Mouse (Mus musculus) limb, embryonic 14.5 days (tissue): Measurements from ENCODE around the gene Rhbdl3. TPM values are rescaled to one million over a fixed set of nuclear protein-coding genes. Genes with fewer than 3 reads are reported as not detected.

Experiments
- ATAC-seq: fragments of 200-750 bp; cut with Nextera tagmentation; 2 replicates; pipeline ENCODE4 v1.8.0; 2017; ENCODE audit warnings: low read depth, moderate number of reproducible peaks, moderate TSS enrichment; ENCODE audit not compliant: low FRiP score
- DNase-seq: peaks from one replicate; pipeline ENCODE4 v3.0.0-alpha.2; 2015; ENCODE audit warnings: low spot score
- H3K27ac ChIP-seq: fragments of 300-500 bp; sonication (generic); replicated peaks from 2 replicates; pipeline ENCODE4 v1.5.1; 2014; ENCODE audit warnings: low read depth, mild to moderate bottlenecking, low read length, moderate library complexity, mixed read lengths
- H3K27me3 ChIP-seq: fragments of 300-500 bp; sonication (generic); 2 replicates; pipeline ENCODE4 v1.6.1; 2014; ENCODE audit warnings: low read length, mixed read lengths; ENCODE audit not compliant: control insufficient read depth, insufficient read depth
- H3K36me3 ChIP-seq: fragments of 300-500 bp; sonication (generic); 2 replicates; pipeline ENCODE4 v1.6.1; 2014; ENCODE audit warnings: mild to moderate bottlenecking, low read length, moderate library complexity, mixed read lengths; ENCODE audit not compliant: control insufficient read depth, insufficient read depth
- H3K4me1 ChIP-seq: fragments of 300-500 bp; sonication (generic); 2 replicates; pipeline ENCODE4 v1.6.1; 2014; ENCODE audit warnings: antibody characterized with exemption, low read length, mixed read lengths; ENCODE audit not compliant: control insufficient read depth, insufficient read depth
- H3K4me2 ChIP-seq: fragments of 300-500 bp; sonication (generic); replicated peaks from 2 replicates; pipeline ENCODE4 v1.6.1; 2014; ENCODE audit warnings: low read depth, mild to moderate bottlenecking, low read length, moderate library complexity; ENCODE audit not compliant: severe bottlenecking
- H3K4me3 ChIP-seq: fragments of 300-500 bp; sonication (generic); replicated peaks from 2 replicates; pipeline ENCODE4 v1.5.1; 2014; ENCODE audit warnings: low read length
- H3K9ac ChIP-seq: fragments of 300-500 bp; sonication (generic); 2 replicates; pipeline ENCODE4 v1.6.1; 2014; ENCODE audit warnings: mild to moderate bottlenecking, low read depth, low read length, moderate library complexity; ENCODE audit not compliant: severe bottlenecking
- H3K9me3 ChIP-seq: fragments of 300-500 bp; sonication (generic); 2 replicates; pipeline ENCODE4 v1.6.1; 2016; ENCODE audit warnings: low read length; ENCODE audit not compliant: control insufficient read depth
- POLR2A ChIP-seq: fragments of 200-500 bp; IDR thresholded peaks from 2 replicates; pipeline ENCODE4 v1.8.0; 2012; ENCODE audit warnings: inconsistent platforms, mild to moderate bottlenecking, moderate library complexity, borderline replicate concordance; ENCODE audit not compliant: insufficient read depth, insufficient read length; ENCODE audit errors: extremely low read depth
- WGBS: fragments of 180-500 bp; shearing (Covaris S2); extraction: QIAGEN DNeasy Blood & Tissue Kit; methylation state at CpG from one replicate; pipeline ENCODE4 v1.1.7; 2014; 5-methylcytosine and 5-hydroxymethylcytosine counted together
- polyA plus RNA-seq, 2 experiments: library from polyadenylated mRNA; depleted of rRNA in 1 of 2; stranded (reverse) in 1 of 2; unstranded in 1 of 2; fragments of >200 nt; fragmentation: Nextera tagmentation in 1 of 2; extraction: Ambion mirVana in 1 of 2; gene quantifications; 2 replicates each; pipeline versions ENCODE4 v1.2.1 to v1.2.3; 2012 to 2014

Gene Rhbdl3
- polyA plus RNA-seq, 2 experiments, result 4.8 to 6.0 TPM

DNA sequence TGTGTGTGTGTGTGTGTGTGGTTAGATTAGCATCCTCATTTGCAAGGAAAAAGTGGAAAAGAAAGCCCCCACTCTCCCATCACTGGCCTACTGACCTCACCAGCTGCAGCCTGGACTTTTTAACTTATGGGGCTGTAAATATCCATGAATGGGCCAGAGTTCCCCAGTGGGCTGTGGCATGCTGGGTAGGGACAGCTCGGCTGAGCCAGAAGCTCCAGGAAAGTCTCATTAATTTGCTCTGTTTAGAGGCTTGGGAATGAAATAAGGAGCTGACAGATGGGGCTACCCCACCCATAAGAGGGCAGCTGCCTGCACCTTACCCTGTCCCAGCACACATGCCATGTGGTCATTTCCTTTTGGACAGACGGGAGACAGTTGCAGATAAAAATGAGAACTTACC lies 11.3 kb downstream of the Rhbdl3 start:
- Histone ChIP-seq H3K9me3 (no peaks in the 10 kb centered on the region), H3K27ac (no peak overlapping the region), H3K9ac (no peak overlapping the region), H3K27me3 (no peaks in the 10 kb centered on the region), H3K4me1 (no peaks in the 10 kb centered on the region), H3K4me3 (no peak overlapping the region), H3K4me2 (no peak overlapping the region), H3K36me3 (no peaks in the 10 kb centered on the region)
- ATAC-seq (no peak), DNase-seq (no peak)
- WGBS, result 41% methylated on average over 2 of the region's 2 CpGs
- TF ChIP-seq POLR2A, result no peak

DNA sequence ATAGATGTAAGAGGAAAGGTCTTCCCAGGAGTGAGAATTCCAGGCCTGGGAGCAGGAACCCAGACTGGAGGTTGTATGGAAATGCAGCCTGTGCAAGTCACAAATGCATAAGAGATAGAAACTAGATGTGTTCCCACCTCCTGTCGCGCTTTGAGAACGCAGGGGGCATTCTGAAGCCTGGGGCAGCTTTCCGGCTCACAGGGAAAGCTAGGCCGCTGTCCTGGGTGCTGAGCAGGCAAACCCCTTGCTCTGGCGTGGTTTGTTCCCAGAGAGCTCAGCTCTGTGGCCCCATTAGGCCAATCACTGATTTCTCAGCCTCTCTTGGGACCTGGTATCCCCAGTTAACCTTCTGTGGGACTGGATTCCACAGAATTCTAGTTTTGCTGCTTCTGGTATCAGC lies 11.9 kb downstream of the Rhbdl3 start:
- Histone ChIP-seq H3K27me3 (no peaks in the 10 kb centered on the region), H3K9ac (no peak overlapping the region), H3K4me1 (no peaks in the 10 kb centered on the region), H3K36me3 (no peaks in the 10 kb centered on the region), H3K4me3 (no peak overlapping the region), H3K9me3 (no peaks in the 10 kb centered on the region), H3K4me2 (no peak overlapping the region), H3K27ac (no peak overlapping the region)
- WGBS, result 0% methylated on average over 6 of the region's 6 CpGs
- peak; percentile 29 for DNase-seq
- TF ChIP-seq POLR2A, result no peak
- ATAC-seq, result no peak

GRCm38 (mm10) chr11:80313462-80313861 lies 12.8 kb downstream of the Rhbdl3 start:
- no peak overlapping the region for H3K27ac ChIP-seq
- no peak overlapping the region for H3K4me2 ChIP-seq
- no peaks in the 10 kb centered on the region for H3K9me3 ChIP-seq
- H3K4me1 ChIP-seq, result no peaks in the 10 kb centered on the region
- ATAC-seq (no peak), DNase-seq (no peak)
- H3K27me3 ChIP-seq, result no peaks in the 10 kb centered on the region
- no peak for TF ChIP-seq POLR2A
- H3K9ac ChIP-seq, result no peak overlapping the region
- WGBS, result 72% methylated on average over 1 of the region's 1 CpGs
- no peaks in the 10 kb centered on the region for H3K36me3 ChIP-seq
- H3K4me3 ChIP-seq, result no peak overlapping the region

DNA sequence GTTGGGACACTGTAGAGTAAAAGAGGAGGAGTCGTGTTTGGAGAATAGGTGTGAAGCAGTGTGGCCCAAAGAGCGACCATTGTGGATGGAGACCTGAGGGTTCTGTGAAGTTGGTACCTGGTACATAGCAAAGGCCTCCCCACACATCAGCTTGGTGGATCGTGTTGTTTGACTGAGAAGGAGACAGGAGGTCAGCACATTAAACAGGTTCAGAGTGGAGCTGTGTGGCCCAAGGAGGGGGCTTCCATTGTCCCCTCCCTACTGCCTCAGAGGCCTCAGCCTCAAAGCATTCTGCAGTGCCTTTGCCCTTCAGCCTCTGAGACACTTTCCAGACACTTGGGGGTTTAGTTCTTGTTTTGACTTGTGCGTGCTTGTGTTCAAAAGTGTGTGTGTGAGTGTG lies 13.2 kb downstream of the Rhbdl3 start:
- 65% methylated on average over 4 of the region's 4 CpGs for WGBS
- no peak overlapping the region for H3K9ac ChIP-seq
- no peak for TF ChIP-seq POLR2A
- H3K9me3 ChIP-seq, result no peaks in the 10 kb centered on the region
- H3K4me1 ChIP-seq, result no peaks in the 10 kb centered on the region
- ATAC-seq (no peak), DNase-seq (no peak)
- no peak overlapping the region for H3K4me3 ChIP-seq
- H3K27ac ChIP-seq, result no peak overlapping the region
- H3K27me3 ChIP-seq, result no peaks in the 10 kb centered on the region
- no peaks in the 10 kb centered on the region for H3K36me3 ChIP-seq
- H3K4me2 ChIP-seq, result no peak overlapping the region

DNA sequence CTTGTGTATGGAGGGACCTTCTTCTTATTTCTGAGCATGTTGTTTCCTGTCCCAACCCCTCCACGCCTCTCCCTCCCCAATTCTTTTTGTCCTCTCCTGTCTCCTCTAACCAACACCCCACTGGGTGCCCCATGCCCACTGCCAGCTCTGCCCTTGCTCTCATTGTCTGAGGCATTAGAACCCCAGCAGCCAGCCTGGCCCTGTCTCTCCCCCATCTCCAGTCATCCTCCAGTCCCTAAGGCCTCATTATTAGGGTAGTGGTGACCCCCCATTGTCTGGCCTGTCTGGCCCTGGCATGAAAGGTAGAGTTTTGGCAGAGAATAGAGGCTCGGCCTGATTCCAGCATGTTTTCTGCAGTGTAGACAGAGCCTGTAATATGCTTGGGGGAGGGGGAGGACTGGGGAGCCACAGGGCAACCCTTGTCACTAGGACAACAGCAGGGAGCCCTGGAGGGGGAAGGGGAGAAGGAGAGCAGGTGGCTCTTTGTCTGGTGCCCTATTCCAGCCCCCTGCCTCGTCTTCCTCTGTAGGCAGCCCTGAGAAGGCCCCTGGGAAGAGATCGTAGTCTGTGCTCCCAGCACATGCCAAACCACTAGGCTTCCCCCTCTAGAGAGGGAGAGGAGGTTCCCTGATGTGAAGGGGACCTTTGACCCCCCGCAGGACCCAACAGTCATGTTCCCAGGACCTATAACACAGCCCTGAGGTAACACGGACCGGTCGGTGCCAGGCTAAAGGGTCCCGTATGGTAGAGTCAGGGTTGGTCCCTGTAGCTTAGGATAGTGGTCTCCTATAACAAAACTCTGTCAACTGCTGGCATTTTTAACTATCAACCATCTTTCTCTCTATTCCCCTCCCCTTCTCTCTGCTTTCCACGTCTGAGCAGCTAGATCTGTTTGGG lies 15.3 kb downstream of the Rhbdl3 start:
- no peak for ATAC-seq
- WGBS, result 69% methylated on average over 10 of the region's 10 CpGs

More for the DNA sequence above, 15.3 kb downstream of the Rhbdl3 start:
- H3K9me3 ChIP-seq, result no peaks in the 10 kb centered on the region
- TF ChIP-seq POLR2A, result no peak
- no peak overlapping the region for H3K4me2 ChIP-seq
- DNase-seq, result no peak
- H3K4me1 ChIP-seq, result no peaks in the 10 kb centered on the region
- no peak overlapping the region for H3K4me3 ChIP-seq
- H3K27me3 ChIP-seq, result no peaks in the 10 kb centered on the region
- H3K36me3 ChIP-seq, result no peaks in the 10 kb centered on the region
- no peak overlapping the region for H3K9ac ChIP-seq
- H3K27ac ChIP-seq, result no peak overlapping the region
